Mouse (Mus musculus) neural tube, embryonic 11.5 days (tissue): ENCODE measurements around the gene Rnf186. TPM values are rescaled to one million over a fixed set of nuclear protein-coding genes. Genes with fewer than 3 reads are reported as not detected.

Experiments
- ATAC-seq: fragments of 200-750 bp; cut with Nextera tagmentation; 2 replicates; pipeline ENCODE4 v1.8.0; 2017; ENCODE audit warnings: moderate number of reproducible peaks, mild to moderate bottlenecking, moderate TSS enrichment, moderate library complexity; ENCODE audit not compliant: insufficient read depth, low FRiP score, low TSS enrichment
- DNase-seq: peaks from one replicate; pipeline ENCODE4 v3.0.0-alpha.2; 2015; ENCODE audit warnings: low spot score
- H3K27ac ChIP-seq: fragments of 300-500 bp; sonication (generic); 2 replicates; pipeline ENCODE4 v1.5.1; 2014; ENCODE audit warnings: low read depth, mild to moderate bottlenecking, low read length
- H3K27me3 ChIP-seq: fragments of 300-500 bp; sonication (generic); 2 replicates; pipeline ENCODE4 v1.6.1; 2014; ENCODE audit warnings: mild to moderate bottlenecking, low read length, mixed read lengths; ENCODE audit not compliant: control insufficient read depth, insufficient read depth
- H3K36me3 ChIP-seq: fragments of 300-500 bp; sonication (generic); 2 replicates; pipeline ENCODE4 v1.6.1; 2014; ENCODE audit warnings: mild to moderate bottlenecking, low read length, moderate library complexity, mixed read lengths; ENCODE audit not compliant: control insufficient read depth, insufficient read depth
- H3K4me1 ChIP-seq: fragments of 300-500 bp; sonication (generic); 2 replicates; pipeline ENCODE4 v1.6.1; 2014; ENCODE audit warnings: low read length, mixed read lengths; ENCODE audit not compliant: control insufficient read depth, insufficient read depth
- H3K4me2 ChIP-seq: fragments of 300-500 bp; sonication (generic); 2 replicates; pipeline ENCODE4 v1.6.1; 2014; ENCODE audit warnings: low read depth, mild to moderate bottlenecking, moderate library complexity
- H3K4me3 ChIP-seq: fragments of 300-500 bp; sonication (generic); 2 replicates; pipeline ENCODE4 v1.5.1; 2014; ENCODE audit warnings: low read depth, low read length
- H3K9ac ChIP-seq: fragments of 300-500 bp; sonication (generic); 2 replicates; pipeline ENCODE4 v1.6.1; 2014; ENCODE audit warnings: mild to moderate bottlenecking, low read length
- H3K9me3 ChIP-seq: fragments of 300-500 bp; sonication (generic); 2 replicates; pipeline ENCODE4 v1.6.1; 2016; ENCODE audit warnings: low read length; ENCODE audit not compliant: control insufficient read depth
- WGBS: fragments of 180-500 bp; shearing (Covaris S2); extraction: QIAGEN DNeasy Blood & Tissue Kit; methylation state at CpG from one replicate; pipeline ENCODE4 v1.1.7; 2014; 5-methylcytosine and 5-hydroxymethylcytosine counted together
- polyA plus RNA-seq: library from polyadenylated mRNA; unstranded; fragments of >200 nt; fragmentation: Nextera tagmentation; extraction: Ambion mirVana; gene quantifications from 2 replicates; pipeline ENCODE4 v1.2.1, GENCODE M21; 2014

Gene Rnf186
- polyA plus RNA-seq, 1 experiment from 2014 or later = not detected

- 77% methylated on average over 4 of the region's 4 CpGs for WGBS
- Histone ChIP-seq H3K9ac (no peak overlapping the region), H3K4me1 (no peaks in the 10 kb centered on the region), H3K27me3 (no peaks in the 10 kb centered on the region), H3K27ac (no peak overlapping the region), H3K36me3 (no peaks in the 10 kb centered on the region), H3K4me3 (no peak overlapping the region), H3K9me3 (no peaks in the 10 kb centered on the region), H3K4me2 (no peak overlapping the region)
- ATAC-seq = no peak
- DNase-seq = no peak
These were observed 27.4 kb upstream of the Rnf186 start for GRCm38 (mm10) chr4:138939481-138939880.

GRCm38 (mm10) chr4:138941401-138941800, 25.5 kb upstream of the Rnf186 start:
- H3K27ac ChIP-seq = no peak overlapping the region
- H3K9ac ChIP-seq = no peak overlapping the region
- no peaks in the 10 kb centered on the region for H3K36me3 ChIP-seq
- DNase-seq = no peak
- no peaks in the 10 kb centered on the region for H3K27me3 ChIP-seq
- WGBS = 39% methylated on average over 7 of the region's 7 CpGs
- no peak overlapping the region for H3K4me3 ChIP-seq
- no peaks in the 10 kb centered on the region for H3K4me1 ChIP-seq
- H3K9me3 ChIP-seq = no peaks in the 10 kb centered on the region
- H3K4me2 ChIP-seq = no peak overlapping the region
- ATAC-seq = no peak

GRCm38 (mm10) chr4:138941966-138942365, 24.9 kb upstream of the Rnf186 start:
- Histone ChIP-seq H3K4me2 (no peak overlapping the region), H3K27me3 (no peaks in the 10 kb centered on the region), H3K9ac (no peak overlapping the region), H3K9me3 (no peaks in the 10 kb centered on the region), H3K4me1 (no peaks in the 10 kb centered on the region), H3K36me3 (no peaks in the 10 kb centered on the region), H3K27ac (no peak overlapping the region), H3K4me3 (no peak overlapping the region)
- WGBS = 60% methylated on average over 6 of the region's 6 CpGs
- DNase-seq (no peak), ATAC-seq (no peak)

- no peaks in the 10 kb centered on the region for H3K27me3 ChIP-seq
- no peak overlapping the region for H3K4me2 ChIP-seq
- no peak overlapping the region for H3K27ac ChIP-seq
- H3K9me3 ChIP-seq = no peaks in the 10 kb centered on the region
- H3K36me3 ChIP-seq = no peaks in the 10 kb centered on the region
- no peak overlapping the region for H3K9ac ChIP-seq
- no peak overlapping the region for H3K4me3 ChIP-seq
- no peak for ATAC-seq
- 30% methylated on average over 15 of the region's 15 CpGs for WGBS
- H3K4me1 ChIP-seq = no peaks in the 10 kb centered on the region
- peak; percentile 74 for DNase-seq
These were observed 23.2 kb upstream of the Rnf186 start for GRCm38 (mm10) chr4:138943730-138944129.

DNA sequence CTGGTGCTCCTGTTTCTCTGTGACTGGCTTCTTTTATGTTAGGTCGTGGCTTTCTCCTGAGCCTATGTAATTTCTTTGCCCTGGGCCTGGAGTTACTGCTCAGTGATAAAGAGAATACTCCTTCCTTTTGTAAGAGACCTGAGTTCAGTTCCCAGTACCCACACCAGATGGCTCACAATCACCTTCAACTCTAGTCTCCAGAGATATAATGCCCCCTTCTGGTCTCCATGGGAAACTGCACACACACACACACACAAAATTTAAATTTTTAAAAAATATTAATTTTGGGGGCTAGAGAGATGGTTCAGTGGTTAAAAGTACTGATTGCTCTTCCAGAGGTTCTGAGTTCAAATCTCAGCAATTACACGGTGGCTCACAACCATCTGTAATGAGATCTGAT, 18.7 kb upstream of the Rnf186 start:
- Histone ChIP-seq H3K4me3 (no peak overlapping the region), H3K4me1 (no peaks in the 10 kb centered on the region), H3K27ac (no peak overlapping the region), H3K9ac (no peak overlapping the region), H3K27me3 (no peaks in the 10 kb centered on the region), H3K36me3 (no peaks in the 10 kb centered on the region), H3K9me3 (no peaks in the 10 kb centered on the region), H3K4me2 (no peak overlapping the region)
- DNase-seq = no peak
- 86% methylated on average over 2 of the region's 2 CpGs for WGBS
- ATAC-seq = no peak

GRCm38 (mm10) chr4:138958612-138959011, 8.3 kb upstream of the Rnf186 start:
- Histone ChIP-seq H3K9me3 (no peaks in the 10 kb centered on the region), H3K4me3 (no peak overlapping the region), H3K27me3 (no peaks in the 10 kb centered on the region), H3K4me1 (no peaks in the 10 kb centered on the region), H3K4me2 (no peak overlapping the region), H3K27ac (no peak overlapping the region), H3K9ac (no peak overlapping the region), H3K36me3 (no peaks in the 10 kb centered on the region)
- 84% methylated on average over 9 of the region's 9 CpGs for WGBS
- ATAC-seq (no peak), DNase-seq (no peak)

- H3K4me3 ChIP-seq = no peak overlapping the region
- H3K9me3 ChIP-seq = no peaks in the 10 kb centered on the region
- ATAC-seq (no peak), DNase-seq (no peak)
- no peak overlapping the region for H3K4me2 ChIP-seq
- no peak overlapping the region for H3K9ac ChIP-seq
- WGBS = 87% methylated on average over 15 of the region's 15 CpGs
- no peaks in the 10 kb centered on the region for H3K27me3 ChIP-seq
- H3K27ac ChIP-seq = no peak overlapping the region
- H3K4me1 ChIP-seq = no peaks in the 10 kb centered on the region
- no peaks in the 10 kb centered on the region for H3K36me3 ChIP-seq
These were observed 7.8 kb upstream of the Rnf186 start for GRCm38 (mm10) chr4:138959120-138959519.

DNA sequence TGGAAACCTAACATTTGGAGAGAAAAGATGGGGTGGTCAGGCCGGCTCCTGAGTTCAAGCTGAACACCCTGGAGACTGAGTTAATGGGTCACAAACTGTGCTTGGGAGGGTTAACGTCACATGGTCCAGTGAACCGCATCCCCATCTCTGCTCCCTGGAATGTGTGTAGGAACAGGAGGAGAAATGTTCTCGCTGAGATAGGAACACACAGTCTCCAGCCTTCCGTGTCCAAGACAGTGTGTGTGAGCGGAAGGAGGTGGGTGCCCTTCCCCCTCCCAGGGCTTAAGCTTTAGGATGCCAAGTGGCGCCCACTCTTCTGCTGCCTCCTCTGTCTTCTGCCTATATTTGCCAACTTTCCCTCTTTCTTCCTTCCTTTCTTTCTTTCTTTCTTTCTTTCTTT, 7.0 kb upstream of the Rnf186 start:
- H3K36me3 ChIP-seq = no peaks in the 10 kb centered on the region
- H3K27me3 ChIP-seq = no peaks in the 10 kb centered on the region
- DNase-seq = no peak
- no peak overlapping the region for H3K27ac ChIP-seq
- no peaks in the 10 kb centered on the region for H3K4me1 ChIP-seq
- H3K4me3 ChIP-seq = no peak overlapping the region
- ATAC-seq = no peak
- H3K9me3 ChIP-seq = no peaks in the 10 kb centered on the region
- 79% methylated on average over 7 of the region's 7 CpGs for WGBS
- H3K9ac ChIP-seq = no peak overlapping the region
- H3K4me2 ChIP-seq = no peak overlapping the region

DNA sequence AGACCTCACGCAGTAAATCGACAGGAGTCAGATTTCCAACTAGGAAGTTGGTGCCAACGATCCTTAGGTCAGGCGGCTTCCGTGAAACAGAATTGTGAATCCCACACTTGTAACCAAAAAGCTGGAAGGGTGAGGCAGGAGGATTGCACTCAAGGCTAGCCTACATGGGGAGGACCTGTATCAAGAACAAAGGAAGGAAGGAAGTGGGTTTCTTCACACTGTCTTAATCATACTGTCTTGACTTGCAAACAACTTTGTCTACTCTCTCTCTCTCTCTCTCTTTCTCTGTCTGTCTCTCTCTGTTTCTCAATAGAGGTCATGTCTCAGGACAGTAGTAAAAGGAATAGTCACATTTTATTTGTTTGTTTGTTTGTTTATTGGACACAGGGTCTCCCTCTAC, 4.2 kb upstream of the Rnf186 start:
- no peak for ATAC-seq
- Histone ChIP-seq H3K4me2 (no peak overlapping the region), H3K4me3 (no peak overlapping the region), H3K4me1 (no peaks in the 10 kb centered on the region), H3K9me3 (no peaks in the 10 kb centered on the region), H3K9ac (no peak overlapping the region), H3K27me3 (no peaks in the 10 kb centered on the region), H3K36me3 (no peaks in the 10 kb centered on the region), H3K27ac (no peak overlapping the region)
- DNase-seq = no peak
- WGBS = 87% methylated on average over 5 of the region's 5 CpGs
